Mouse (Mus musculus) thymus, adult 2 months (tissue): ENCODE measurements at regions not wholly inside any gene's neighbourhood (a gene's known extent, or its start where the extent isn't known, plus 50 kb on each side); places are given as distances from the start of the nearest gene placed in this dataset.

Experiments used
- CTCF ChIP-seq: fragments of 200-500 bp; IDR thresholded peaks from 2 replicates; pipeline ENCODE4 v1.5.1; 2012; ENCODE audit warnings: mild to moderate bottlenecking, control low read depth, low read length, moderate library complexity, borderline replicate concordance; ENCODE audit not compliant: control insufficient read depth, poor library complexity, insufficient read depth; ENCODE audit errors: extremely low read depth
- POLR2A ChIP-seq: fragments of 200-500 bp; IDR thresholded peaks from 2 replicates; pipeline ENCODE4 v1.6.1; 2012; ENCODE audit warnings: mild to moderate bottlenecking, low read length, control low read depth, moderate library complexity; ENCODE audit not compliant: control insufficient read depth, poor library complexity, insufficient read depth; ENCODE audit errors: extremely low read depth

DNA sequence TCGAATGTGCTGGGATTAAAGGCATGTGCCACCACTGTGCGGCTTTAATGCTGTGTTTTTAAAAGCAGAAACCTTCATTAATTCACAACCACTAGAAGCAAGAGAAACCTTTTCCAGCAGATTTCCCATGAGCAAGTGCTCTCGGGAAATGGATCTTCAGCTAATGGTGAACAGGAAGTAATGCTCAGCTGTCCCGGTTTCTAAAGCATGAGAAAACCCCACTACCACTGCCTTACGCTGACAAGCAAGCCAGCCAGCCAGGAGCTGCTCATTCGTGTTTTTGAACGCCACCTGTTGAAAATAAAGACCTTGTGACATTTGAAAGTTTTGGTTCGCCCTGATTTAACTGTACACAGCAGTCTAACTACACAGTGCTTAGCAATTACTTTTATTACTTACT, 1324.7 kb upstream of the Zeb2 start:
- TF ChIP-seq CTCF (no peak), POLR2A (no peak)
